8 mouse cellular contexts compared by ENCODE assay signal in genomic region chr8:88361044-88361707, GRCm38 (mm10). TPM values are rescaled to one million over a fixed set of nuclear protein-coding genes. Genes with fewer than 3 reads are reported as not detected.
A peak's percentile ranks its signal among the peaks of the same experiment; 100 is the strongest.
DNase-seq lines count a peak whose midpoint lies in the region; ATAC-seq and TF ChIP-seq lines count a peak whose summit lies in the region.

No protein-coding gene starts in this region.

- H3K79me2 ChIP-seq in MEL (ENCODE audit: control insufficient read depth, insufficient read depth, low read length, poor library complexity), result peaks cover 34% of the 10 kb centered on the region

- H3K36me3 ChIP-seq in MEL (ENCODE audit: control insufficient read depth in 1 of 2, insufficient read depth in 2 of 2, low read length in 2 of 2), result peaks cover 18 to 22% of the 10 kb centered on the region in 2 experiments
- H3K36me3 ChIP-seq in embryonic facial prominence, embryonic 10.5 days (replicated peaks), result peaks cover 37% of the 10 kb centered on the region
- peaks cover 9% of the 10 kb centered on the region for H3K36me3 ChIP-seq in hindbrain, postnatal 0 days (ENCODE audit: insufficient read depth, low read length)
- peaks cover 26% of the 10 kb centered on the region for H3K36me3 ChIP-seq in liver, embryonic 11.5 days (ENCODE audit: control insufficient read depth, insufficient read depth, low read length)

- peaks cover 0 to 8% of the 10 kb centered on the region in 2 experiments; a peak in 2 of 4 replicates for H3K4me1 ChIP-seq in MEL (ENCODE audit: control insufficient read depth in 1 of 2, insufficient read depth in 2 of 2, low read length in 2 of 2)
- peaks cover 18% of the 10 kb centered on the region for H3K4me1 ChIP-seq in embryonic facial prominence, embryonic 10.5 days
- H3K4me1 ChIP-seq in hindbrain, postnatal 0 days (ENCODE audit: insufficient read depth, low read length), result 0 out of 2 replicates have a peak, but pooled peaks cover 8% of the 10 kb centered on the region
- peaks cover 18% of the 10 kb centered on the region for H3K4me1 ChIP-seq in liver, embryonic 11.5 days (replicated peaks; ENCODE audit: control insufficient read depth, insufficient read depth, low read length)

- peak overlapping the region; percentile 85 to 99 for H3K4me3 ChIP-seq in MEL (ENCODE audit: control insufficient read depth in 1 of 2, insufficient read depth in 1 of 2, low read depth in 2 of 2, low read length in 2 of 2)
- H3K4me3 ChIP-seq in embryonic facial prominence, embryonic 10.5 days, result peak overlapping the region; percentile 99
- peak overlapping the region; percentile 98 for H3K4me3 ChIP-seq in hindbrain, postnatal 0 days (ENCODE audit: low read length)
- H3K4me3 ChIP-seq in liver, embryonic 11.5 days (ENCODE audit: low read depth, low read length), result peak overlapping the region; percentile 98

- peak in 1 of 2 experiments; percentile 22; a peak in 1 of 4 replicates for TF ChIP-seq POLR2A in MEL (IDR thresholded peaks at IDR 0.05; ENCODE audit: control insufficient read depth in 1 of 2, insufficient read depth in 1 of 2, low read depth in 1 of 2, low read length in 2 of 2, poor library complexity in 1 of 2)

- no peak for TF ChIP-seq EP300 in MEL (IDR thresholded peaks at IDR 0.05; ENCODE audit: low read depth in 1 of 2, low read length in 2 of 2)

- peak; percentile 19; the same call in 1 of the 2 replicates for ATAC-seq in hindbrain, postnatal 0 days
- 0 out of 2 replicates have a peak, but pooled peaks have one; percentile 10 for ATAC-seq in liver, embryonic 11.5 days (replicated peaks; ENCODE audit: low FRiP score)

- H3K27ac ChIP-seq in MEL (ENCODE audit: control insufficient read depth, low read depth, low read length), result peak overlapping the region; percentile 71
- H3K27ac ChIP-seq in embryonic facial prominence, embryonic 10.5 days (replicated peaks), result peak overlapping the region; percentile 97
- H3K27ac ChIP-seq in hindbrain, postnatal 0 days, result peak overlapping the region; percentile 86
- H3K27ac ChIP-seq in liver, embryonic 11.5 days (ENCODE audit: low read depth, low read length), result peak overlapping the region; percentile 88

- 2% methylated on average over 31 of the region's 31 CpGs for WGBS in embryonic facial prominence, embryonic 10.5 days
- WGBS in hindbrain, postnatal 0 days, result 2% methylated on average over 31 of the region's 31 CpGs
- under 1% methylated on average over 31 of the region's 31 CpGs for WGBS in liver, embryonic 11.5 days

- no peak for TF ChIP-seq CTCF in MEL (IDR thresholded peaks at IDR 0.05 in 2 of 3, conservative IDR thresholded peaks at IDR 0.05 in 1 of 3; ENCODE audit: control insufficient read depth in 1 of 3, insufficient read depth in 1 of 3, low read depth in 2 of 3, low read length in 3 of 3, poor library complexity in 1 of 3, severe bottlenecking in 1 of 3)
- no peak for TF ChIP-seq CTCF in hindbrain, postnatal 0 days (IDR thresholded peaks at IDR 0.05; ENCODE audit: low read depth)

- peak overlapping the region; percentile 91 for H3K9ac ChIP-seq in MEL (ENCODE audit: control insufficient read depth, low read depth, low read length, poor library complexity, severe bottlenecking)
- H3K9ac ChIP-seq in hindbrain, postnatal 0 days (replicated peaks; ENCODE audit: low read length), result peak overlapping the region; percentile 90
- H3K9ac ChIP-seq in liver, embryonic 11.5 days (ENCODE audit: low read depth, low read length), result peak overlapping the region; percentile 97

- H3K9me3 ChIP-seq in MEL (replicated peaks; ENCODE audit: insufficient read depth, low read length), result no peaks in the 10 kb centered on the region
- peaks cover 5% of the 10 kb centered on the region; the same call in 1 of the 2 replicates for H3K9me3 ChIP-seq in embryonic facial prominence, embryonic 10.5 days
- H3K9me3 ChIP-seq in hindbrain, postnatal 0 days (ENCODE audit: low read length), result no peaks in the 10 kb centered on the region
- no peaks in the 10 kb centered on the region; the same call in 1 of the 2 replicates for H3K9me3 ChIP-seq in liver, embryonic 11.5 days (ENCODE audit: control insufficient read depth, low read length)

- no peak for TF ChIP-seq RAD21 in MEL (IDR thresholded peaks at IDR 0.05; ENCODE audit: low read depth, low read length)

- H3K27me3 ChIP-seq in MEL (ENCODE audit: control insufficient read depth in 1 of 2, insufficient read depth in 2 of 2, low read length in 2 of 2), result no peaks in the 10 kb centered on the region
- 0 out of 2 replicates have a peak, but pooled peaks cover 7% of the 10 kb centered on the region for H3K27me3 ChIP-seq in embryonic facial prominence, embryonic 10.5 days (replicated peaks; ENCODE audit: low read depth, poor library complexity, severe bottlenecking)
- no peaks in the 10 kb centered on the region for H3K27me3 ChIP-seq in hindbrain, postnatal 0 days (ENCODE audit: insufficient read depth, low read length)
- no peaks in the 10 kb centered on the region for H3K27me3 ChIP-seq in liver, embryonic 11.5 days (replicated peaks; ENCODE audit: control insufficient read depth, insufficient read depth, low read length)

- peak; percentile 16 for DNase-seq in layer of hippocampus, adult 11-12 months (ENCODE audit: low spot score)
- DNase-seq in layer of hippocampus, adult 9-10 months (ENCODE audit: low spot score), result no peak
- DNase-seq in MEL (ENCODE audit: low read depth, low spot score), result peak; percentile 73
- peak; percentile 18 for DNase-seq in embryonic facial prominence, embryonic 10.5 days (ENCODE audit: low spot score)
- peak; percentile 38 for DNase-seq in hindbrain, postnatal 0 days (ENCODE audit: low spot score)
- peak; percentile 43 for DNase-seq in liver, embryonic 11.5 days (ENCODE audit: low spot score)
- peak; percentile 49 for DNase-seq in naive thymus-derived CD4-positive, alpha-beta T cell, adult 2 months (ENCODE audit: low read depth)
- DNase-seq in gastrocnemius, postnatal 10 days, result no peak

- H3K4me2 ChIP-seq in hindbrain, postnatal 0 days (ENCODE audit: low read depth, low read length), result peak overlapping the region; percentile 95
- peak overlapping the region; percentile 93 for H3K4me2 ChIP-seq in liver, embryonic 11.5 days

TF ChIP-seq in MEL, 35 proteins besides CTCF, POLR2A, EP300 and RAD21:
- TF ChIP-seq TBP (IDR thresholded peaks at IDR 0.05; ENCODE audit: low read depth, low read length) (0 out of 2 replicates have a peak, but pooled peaks have one; percentile 15), USF1 (IDR thresholded peaks at IDR 0.05; ENCODE audit: low read depth, low read length) (peak; percentile 37; the same call in 1 of the 2 replicates), CHD2 (IDR thresholded peaks at IDR 0.05; ENCODE audit: low read length) (no peak), MEF2A (IDR thresholded peaks at IDR 0.05; ENCODE audit: extremely low read depth, insufficient replicate concordance, low read depth, low read length, poor library complexity, severe bottlenecking) (no peak), POLR2AphosphoS2 (IDR thresholded peaks at IDR 0.05; ENCODE audit: low read length) (no peak), MAX (IDR thresholded peaks at IDR 0.05; ENCODE audit: low read length) (peak; percentile 53; the same call in 1 of the 2 replicates), RCOR1 (IDR thresholded peaks at IDR 0.05; ENCODE audit: low read depth, low read length) (no peak), KAT2A (conservative IDR thresholded peaks at IDR 0.05; ENCODE audit: low read depth, low read length) (no peak), NRF1 (IDR thresholded peaks at IDR 0.05; ENCODE audit: insufficient read depth, low read depth, low read length, poor library complexity, severe bottlenecking) (no peak), MYB (IDR thresholded peaks at IDR 0.05; ENCODE audit: low read depth, low read length) (no peak), ZKSCAN1 (IDR thresholded peaks at IDR 0.05; ENCODE audit: low read depth, low read length) (no peak), E2F4 (IDR thresholded peaks at IDR 0.05; ENCODE audit: borderline replicate concordance, low read depth, low read length) (no peak), SIN3A (IDR thresholded peaks at IDR 0.05; ENCODE audit: low read length) (peak; percentile 55; the same call in 1 of the 2 replicates), MAFK (IDR thresholded peaks at IDR 0.05; ENCODE audit: borderline replicate concordance, low read depth, low read length) (no peak), HCFC1 (IDR thresholded peaks at IDR 0.05; ENCODE audit: low read depth, low read length) (no peak), ZNF384 (IDR thresholded peaks at IDR 0.05; ENCODE audit: low read depth, low read length) (no peak), NELFE (IDR thresholded peaks at IDR 0.05; ENCODE audit: low read depth, low read length) (no peak), SMC3 (IDR thresholded peaks at IDR 0.05; ENCODE audit: low read depth, low read length) (no peak), UBTF (IDR thresholded peaks at IDR 0.05; ENCODE audit: borderline replicate concordance, insufficient read depth, low read depth, low read length) (no peak), MXI1 (IDR thresholded peaks at IDR 0.05; ENCODE audit: low read depth, low read length) (peak; percentile 80; the same call in 1 of the 2 replicates), ZMIZ1 (IDR thresholded peaks at IDR 0.05; ENCODE audit: low read depth, low read length) (no peak), BHLHE40 (IDR thresholded peaks at IDR 0.05; ENCODE audit: borderline replicate concordance, low read depth, low read length) (peak; percentile 92)
TF ChIP-seq in MEL: peak in this region for 6.

RNA-seq across cellular contexts. Expression of gene Brd7, which starts 0.8 kb away (rescaled TPM):
- 67.7 and 89.0 TPM in 2 replicates for total RNA-seq in MEL (2012; rRNA removed)
- 100 to 1,000 TPM in 1 of 2 experiments, 10 to 100 TPM in 1; 40.0 to 192 TPM for polyA plus RNA-seq in MEL (2012; ENCODE audit: insufficient read depth in 1 of 2, insufficient read length in 2 of 2, low read depth in 1 of 2, low replicate concordance in 2 of 2, missing spikeins in 1 of 2)
- polyA plus RNA-seq in embryonic facial prominence, embryonic 10.5 days (2016; fragmentation: Nextera tagmentation; extraction: Ambion mirVana), result 86.5 and 88.8 TPM in 2 replicates
- 12.6 and 15.5 TPM in 2 replicates for total RNA-seq in hindbrain, postnatal 0 days (2014; rRNA removed)
- 57.8 and 65.5 TPM in 2 replicates for polyA plus RNA-seq in hindbrain, postnatal 0 days (2015; fragmentation: Nextera tagmentation; extraction: Ambion mirVana)
- 77.7 and 82.7 TPM in 2 replicates for polyA plus RNA-seq in liver, embryonic 11.5 days (2014; fragmentation: Nextera tagmentation; extraction: Ambion mirVana)
- total RNA-seq in gastrocnemius, postnatal 10 days (2021), result 10 to 100 TPM; 61.2 to 73.3 TPM

Comparison
In these comparisons a context has a peak if more than half of its experiments do, and no peak if none do; other contexts are left out.
1. DNase-seq: peak in layer of hippocampus, adult 11-12 months (single experiment), MEL (single experiment), embryonic facial prominence, embryonic 10.5 days (single experiment), hindbrain, postnatal 0 days (single experiment), liver, embryonic 11.5 days (single experiment) and naive thymus-derived CD4-positive, alpha-beta T cell, adult 2 months (single experiment); none in layer of hippocampus, adult 9-10 months (single experiment) and gastrocnemius, postnatal 10 days (single experiment).
2. Peak in every context shown above with its lines, with median percentiles within 50 percentile points of each other: H3K27ac ChIP-seq, H3K4me3 ChIP-seq and H3K9ac ChIP-seq.